Mouse (Mus musculus): ENCODE results near the gene Ccdc7b. TPM values are rescaled to one million over a fixed set of nuclear protein-coding genes. Genes with fewer than 3 reads are reported as not detected.

Gene Ccdc7b
- polyA plus RNA-seq (2014; fragmentation: Illumina TruSeq; extraction: RNeasy Lipid Tissue Mini Kit (QIAGEN cat#74804); ENCODE audit: low read depth, low replicate concordance): not detected

DNA sequence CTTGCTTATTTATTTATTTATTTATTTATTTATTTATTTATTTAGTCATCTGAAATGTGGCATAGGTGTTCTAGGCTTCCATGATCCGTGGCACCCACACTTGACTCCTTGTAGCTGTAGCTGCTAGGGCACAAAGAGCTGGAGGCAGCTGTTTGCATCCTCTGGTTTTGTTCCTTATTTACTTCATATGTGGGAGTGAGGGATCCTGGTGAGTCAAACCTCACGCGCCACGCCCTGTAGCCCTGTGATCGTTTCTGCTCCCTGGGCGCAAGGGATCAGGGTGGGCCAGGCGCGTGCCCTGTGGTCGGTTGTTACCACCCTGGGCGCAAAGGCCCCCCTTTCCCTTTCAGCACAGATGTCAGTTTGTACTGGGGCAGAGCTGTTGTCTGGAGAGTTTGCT lies at the start of gene Ccdc7b:
Gene Ccdc7b (plus strand): TSS at position 301 of the 400 bp plus-strand sequence.

DNA sequence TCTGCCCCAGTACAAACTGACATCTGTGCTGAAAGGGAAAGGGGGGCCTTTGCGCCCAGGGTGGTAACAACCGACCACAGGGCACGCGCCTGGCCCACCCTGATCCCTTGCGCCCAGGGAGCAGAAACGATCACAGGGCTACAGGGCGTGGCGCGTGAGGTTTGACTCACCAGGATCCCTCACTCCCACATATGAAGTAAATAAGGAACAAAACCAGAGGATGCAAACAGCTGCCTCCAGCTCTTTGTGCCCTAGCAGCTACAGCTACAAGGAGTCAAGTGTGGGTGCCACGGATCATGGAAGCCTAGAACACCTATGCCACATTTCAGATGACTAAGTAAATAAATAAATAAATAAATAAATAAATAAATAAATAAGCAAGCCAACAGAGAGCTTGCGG lies 1.5 kb upstream of the Ccdc7b start, which contains the start of gene Ccdc7a:
Gene Ccdc7a (minus strand): TSS at position 101 of the 400 bp plus-strand sequence.

DNA sequence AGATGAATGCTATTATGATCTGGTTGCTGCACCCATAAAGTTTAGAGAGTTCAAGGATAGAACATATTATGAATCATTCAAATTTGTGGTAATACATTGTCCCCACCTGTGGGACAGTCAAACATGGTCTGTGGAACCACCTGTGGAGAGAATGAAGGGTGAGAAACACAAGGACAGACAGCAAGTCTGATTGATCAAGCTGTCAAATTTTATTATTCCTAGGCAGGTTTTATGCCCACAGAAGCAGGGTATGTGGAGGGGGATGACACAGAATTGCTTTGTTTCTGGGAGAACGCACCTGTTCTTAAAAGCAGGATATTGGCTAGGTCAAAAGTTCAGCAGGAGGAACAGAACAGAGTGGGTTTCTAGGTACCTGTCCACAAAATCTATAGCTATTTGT lies 64.6 kb downstream of the Ccdc7b start, which contains the start of gene Gm10999:
Gene Gm10999 (minus strand): TSS at position 101 of the 400 bp plus-strand sequence.

Other genes with a start within 250 kb of the Ccdc7b start
- gene Ccdc7a, start 1.6 kb upstream of the Ccdc7b start, polyA plus RNA-seq (2014; fragmentation: Illumina TruSeq; extraction: RNeasy Lipid Tissue Mini Kit (QIAGEN cat#74804); ENCODE audit: low read depth, low replicate concordance): not detected
- gene Gm10999, start 64.5 kb downstream of the Ccdc7b start, polyA plus RNA-seq (2014; fragmentation: Illumina TruSeq; extraction: RNeasy Lipid Tissue Mini Kit (QIAGEN cat#74804); ENCODE audit: low read depth, low replicate concordance): not detected
- gene 2610044O15Rik8, start 167.3 kb downstream of the Ccdc7b start, polyA plus RNA-seq (2014; fragmentation: Illumina TruSeq; extraction: RNeasy Lipid Tissue Mini Kit (QIAGEN cat#74804); ENCODE audit: low read depth, low replicate concordance): 78.8 TPM